Mouse (Mus musculus) limb, embryonic 14.5 days (tissue): Measurements from ENCODE around the gene Rgs17. TPM values are rescaled to one million over a fixed set of nuclear protein-coding genes. Genes with fewer than 3 reads are reported as not detected.

Experiments used
- ATAC-seq: fragments of 200-750 bp; cut with Nextera tagmentation; 2 replicates; pipeline ENCODE4 v1.8.0; 2017; ENCODE audit warnings: low read depth, moderate number of reproducible peaks, moderate TSS enrichment; ENCODE audit not compliant: low FRiP score
- DNase-seq: peaks from one replicate; pipeline ENCODE4 v3.0.0-alpha.2; 2015; ENCODE audit warnings: low spot score
- H3K27ac ChIP-seq: fragments of 300-500 bp; sonication (generic); replicated peaks from 2 replicates; pipeline ENCODE4 v1.5.1; 2014; ENCODE audit warnings: low read depth, mild to moderate bottlenecking, low read length, moderate library complexity, mixed read lengths
- H3K27me3 ChIP-seq: fragments of 300-500 bp; sonication (generic); 2 replicates; pipeline ENCODE4 v1.6.1; 2014; ENCODE audit warnings: low read length, mixed read lengths; ENCODE audit not compliant: control insufficient read depth, insufficient read depth
- H3K36me3 ChIP-seq: fragments of 300-500 bp; sonication (generic); 2 replicates; pipeline ENCODE4 v1.6.1; 2014; ENCODE audit warnings: mild to moderate bottlenecking, low read length, moderate library complexity, mixed read lengths; ENCODE audit not compliant: control insufficient read depth, insufficient read depth
- H3K4me1 ChIP-seq: fragments of 300-500 bp; sonication (generic); 2 replicates; pipeline ENCODE4 v1.6.1; 2014; ENCODE audit warnings: antibody characterized with exemption, low read length, mixed read lengths; ENCODE audit not compliant: control insufficient read depth, insufficient read depth
- H3K4me2 ChIP-seq: fragments of 300-500 bp; sonication (generic); replicated peaks from 2 replicates; pipeline ENCODE4 v1.6.1; 2014; ENCODE audit warnings: low read depth, mild to moderate bottlenecking, low read length, moderate library complexity; ENCODE audit not compliant: severe bottlenecking
- H3K4me3 ChIP-seq: fragments of 300-500 bp; sonication (generic); replicated peaks from 2 replicates; pipeline ENCODE4 v1.5.1; 2014; ENCODE audit warnings: low read length
- H3K9ac ChIP-seq: fragments of 300-500 bp; sonication (generic); 2 replicates; pipeline ENCODE4 v1.6.1; 2014; ENCODE audit warnings: mild to moderate bottlenecking, low read depth, low read length, moderate library complexity; ENCODE audit not compliant: severe bottlenecking
- H3K9me3 ChIP-seq: fragments of 300-500 bp; sonication (generic); 2 replicates; pipeline ENCODE4 v1.6.1; 2016; ENCODE audit warnings: low read length; ENCODE audit not compliant: control insufficient read depth
- POLR2A ChIP-seq: fragments of 200-500 bp; IDR thresholded peaks from 2 replicates; pipeline ENCODE4 v1.8.0; 2012; ENCODE audit warnings: inconsistent platforms, mild to moderate bottlenecking, moderate library complexity, borderline replicate concordance; ENCODE audit not compliant: insufficient read depth, insufficient read length; ENCODE audit errors: extremely low read depth
- WGBS: fragments of 180-500 bp; shearing (Covaris S2); extraction: QIAGEN DNeasy Blood & Tissue Kit; methylation state at CpG from one replicate; pipeline ENCODE4 v1.1.7; 2014; 5-methylcytosine and 5-hydroxymethylcytosine counted together
- polyA plus RNA-seq, 2 experiments: library from polyadenylated mRNA; depleted of rRNA in 1 of 2; stranded (reverse) in 1 of 2; unstranded in 1 of 2; fragments of >200 nt; fragmentation: Nextera tagmentation in 1 of 2; extraction: Ambion mirVana in 1 of 2; gene quantifications; 2 replicates each; pipeline versions ENCODE4 v1.2.1 to v1.2.3; 2012 to 2014

The Rgs17 gene
- polyA plus RNA-seq, 2 experiments, result 0.57 to 1.0 TPM

DNA sequence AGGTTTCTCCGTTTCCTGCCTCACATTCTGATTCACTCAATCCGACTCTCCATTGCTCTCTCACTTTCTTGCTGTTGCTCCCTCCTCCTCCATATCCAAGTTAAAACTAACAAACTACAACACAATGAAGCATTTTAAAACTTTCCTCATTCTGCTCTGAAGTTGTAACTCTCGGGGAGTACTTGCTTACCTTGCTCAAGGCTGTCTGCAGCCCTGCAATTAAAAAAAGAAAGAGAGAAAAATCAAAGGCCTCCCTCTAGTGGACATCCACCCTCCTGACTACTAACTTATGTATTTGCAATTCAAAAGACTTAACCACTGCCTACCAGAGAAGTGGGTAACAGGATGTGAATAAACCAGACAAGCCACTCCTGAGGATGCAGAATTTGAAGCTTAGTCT is 97.4 kb downstream of the Rgs17 start:
- Histone ChIP-seq H3K4me2 (peak overlapping the region; percentile 61), H3K27me3 (no peaks in the 10 kb centered on the region), H3K4me1 (peaks cover 8% of the 10 kb centered on the region), H3K36me3 (peaks cover 13% of the 10 kb centered on the region), H3K27ac (peak overlapping the region; percentile 52; the same call in 1 of the 2 replicates), H3K9me3 (no peaks in the 10 kb centered on the region), H3K9ac (no peak overlapping the region), H3K4me3 (peak overlapping the region; percentile 89)
- peak; percentile 81 for DNase-seq
- no peak for TF ChIP-seq POLR2A
- ATAC-seq, result no peak
- WGBS, result under 1% methylated on average over 3 of the region's 3 CpGs

GRCm38 (mm10) chr10:5823740-5824491 is 98.3 kb downstream of the Rgs17 start, which contains the start of gene Mtrf1l:
TSS of gene Mtrf1l (minus strand) at chr10:5823910.
- ATAC-seq (peak; percentile 98), DNase-seq (peak; percentile 98)
- H3K27ac ChIP-seq, result peak within 1 kb of the TSS; percentile 85
- H3K27me3 ChIP-seq, result no peaks in the 10 kb centered on the region
- TF ChIP-seq POLR2A, result peak; percentile 50; the same call in 1 of the 2 replicates
- H3K4me3 ChIP-seq, result peak within 1 kb of the TSS; percentile 89
- peaks cover 8% of the 10 kb centered on the region for H3K4me1 ChIP-seq
- peak within 1 kb of the TSS; percentile 79 for H3K9ac ChIP-seq
- under 1% methylated on average over 46 of the region's 47 CpGs for WGBS
- peak within 1 kb of the TSS; percentile 61 for H3K4me2 ChIP-seq
- H3K36me3 ChIP-seq, result peaks cover 22% of the 10 kb centered on the region
- no peaks in the 10 kb centered on the region for H3K9me3 ChIP-seq

DNA sequence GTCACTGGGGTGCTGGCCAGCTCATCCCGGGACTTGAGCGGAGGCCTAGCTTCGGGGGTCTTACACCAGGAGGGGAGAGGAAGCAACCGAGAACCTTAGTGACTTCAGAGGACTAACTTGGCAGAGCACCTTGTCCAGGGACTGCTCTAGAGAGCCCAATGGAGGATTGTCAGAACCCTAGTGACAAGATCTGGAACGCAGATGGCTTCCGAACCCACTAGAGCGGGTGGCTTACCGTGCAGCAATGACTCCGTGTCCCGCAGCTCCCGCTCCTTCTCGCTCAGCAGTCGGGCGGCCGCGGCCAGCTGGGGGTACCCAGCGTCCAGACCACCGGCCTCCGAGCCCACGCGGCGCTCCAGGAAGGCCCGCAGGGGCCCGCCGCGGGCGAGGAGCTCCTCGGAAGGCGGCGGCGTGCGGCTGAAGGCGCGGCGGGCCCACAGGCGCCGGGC is 98.9 kb downstream of the Rgs17 start:
- Histone ChIP-seq H3K9me3 (no peaks in the 10 kb centered on the region), H3K36me3 (peaks cover 28% of the 10 kb centered on the region), H3K4me2 (peak overlapping the region; percentile 61), H3K4me1 (peaks cover 8% of the 10 kb centered on the region), H3K9ac (peak overlapping the region; percentile 79), H3K4me3 (peak overlapping the region; percentile 89), H3K27me3 (no peaks in the 10 kb centered on the region), H3K27ac (peak overlapping the region; percentile 85)
- no peak for TF ChIP-seq POLR2A
- ATAC-seq, result no peak; the same call in 1 of the 2 replicates
- peak; percentile 22 for DNase-seq
- WGBS, result 0% methylated on average over 33 of the region's 37 CpGs

- Histone ChIP-seq H3K27ac (no peak overlapping the region), H3K9ac (no peak overlapping the region), H3K4me3 (no peak overlapping the region), H3K27me3 (no peaks in the 10 kb centered on the region), H3K9me3 (no peaks in the 10 kb centered on the region), H3K36me3 (peaks cover 63% of the 10 kb centered on the region), H3K4me1 (peaks cover 8% of the 10 kb centered on the region), H3K4me2 (no peak overlapping the region)
- no peak for TF ChIP-seq POLR2A
- WGBS, result 89% methylated on average over 3 of the region's 3 CpGs
- no peak for ATAC-seq
- no peak for DNase-seq
Observed at GRCm38 (mm10) chr10:5818772-5819171, 103.4 kb downstream of the Rgs17 start.

DNA sequence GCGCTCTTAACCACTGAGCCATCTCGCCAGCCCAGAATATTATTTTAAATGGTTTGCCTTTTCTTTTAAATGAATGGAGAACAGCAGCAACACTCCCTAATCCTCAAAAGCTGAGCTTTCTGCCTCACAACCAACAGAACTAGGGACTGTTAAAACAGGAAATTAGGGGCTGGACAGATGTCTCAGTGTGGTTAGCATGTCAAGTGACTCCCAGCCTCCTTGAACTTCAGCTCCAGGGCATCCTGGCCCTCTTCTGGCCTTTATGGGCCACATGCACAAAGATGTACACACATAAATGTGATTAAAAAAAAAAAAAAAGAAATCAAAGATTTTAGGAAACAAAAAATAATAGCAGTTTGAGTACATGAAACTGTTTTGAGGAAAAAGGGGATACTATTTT is 106.2 kb downstream of the Rgs17 start:
- no peak overlapping the region for H3K4me3 ChIP-seq
- no peak overlapping the region for H3K27ac ChIP-seq
- DNase-seq (no peak), ATAC-seq (no peak)
- no peak overlapping the region for H3K4me2 ChIP-seq
- no peak for TF ChIP-seq POLR2A
- peaks cover 82% of the 10 kb centered on the region for H3K36me3 ChIP-seq
- H3K4me1 ChIP-seq, result no peaks in the 10 kb centered on the region
- 94% methylated on average over 2 of the region's 2 CpGs for WGBS
- H3K9ac ChIP-seq, result no peak overlapping the region
- H3K27me3 ChIP-seq, result no peaks in the 10 kb centered on the region
- no peaks in the 10 kb centered on the region for H3K9me3 ChIP-seq

DNA sequence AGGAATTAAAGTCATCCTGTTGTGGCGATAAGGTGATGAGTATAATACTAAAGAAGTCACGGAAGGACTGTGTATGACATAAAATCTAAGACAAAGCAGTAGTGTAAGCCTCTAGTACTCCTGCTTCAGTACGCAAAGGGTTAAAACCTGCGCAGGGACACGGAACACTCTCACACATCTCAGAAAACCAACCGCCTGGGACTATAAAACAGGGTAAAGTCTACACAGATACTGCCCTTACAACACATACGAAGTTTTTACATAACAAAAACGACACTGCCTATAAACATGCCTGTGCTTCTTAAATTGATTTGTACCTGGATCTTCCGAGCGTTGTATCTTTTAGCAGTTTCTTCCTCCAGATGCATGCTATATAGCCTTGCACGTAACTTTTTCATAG is 108.5 kb downstream of the Rgs17 start:
- Histone ChIP-seq H3K36me3 (peaks cover 63% of the 10 kb centered on the region), H3K27ac (no peak overlapping the region), H3K9ac (no peak overlapping the region), H3K4me2 (no peak overlapping the region), H3K4me1 (no peaks in the 10 kb centered on the region), H3K27me3 (no peaks in the 10 kb centered on the region), H3K9me3 (no peaks in the 10 kb centered on the region), H3K4me3 (no peak overlapping the region)
- TF ChIP-seq POLR2A, result no peak
- no peak for ATAC-seq
- WGBS, result 84% methylated on average over 11 of the region's 11 CpGs
- no peak for DNase-seq
